Mouse (Mus musculus) skeletal muscle tissue, adult 2 months (tissue): ENCODE measurements around the gene Col6a1.
"Not testable (repeated sequence)": the region's sequence is repeated elsewhere in the genome, so short reads cannot be mapped to it uniquely, and the experiment has no call there.

Source experiments
- DNase-seq: peaks from one replicate; pipeline ENCODE4 v3.0.0-alpha.2; 2012; ENCODE audit warnings: low read depth, low spot score

Col6a1 gene

DNA sequence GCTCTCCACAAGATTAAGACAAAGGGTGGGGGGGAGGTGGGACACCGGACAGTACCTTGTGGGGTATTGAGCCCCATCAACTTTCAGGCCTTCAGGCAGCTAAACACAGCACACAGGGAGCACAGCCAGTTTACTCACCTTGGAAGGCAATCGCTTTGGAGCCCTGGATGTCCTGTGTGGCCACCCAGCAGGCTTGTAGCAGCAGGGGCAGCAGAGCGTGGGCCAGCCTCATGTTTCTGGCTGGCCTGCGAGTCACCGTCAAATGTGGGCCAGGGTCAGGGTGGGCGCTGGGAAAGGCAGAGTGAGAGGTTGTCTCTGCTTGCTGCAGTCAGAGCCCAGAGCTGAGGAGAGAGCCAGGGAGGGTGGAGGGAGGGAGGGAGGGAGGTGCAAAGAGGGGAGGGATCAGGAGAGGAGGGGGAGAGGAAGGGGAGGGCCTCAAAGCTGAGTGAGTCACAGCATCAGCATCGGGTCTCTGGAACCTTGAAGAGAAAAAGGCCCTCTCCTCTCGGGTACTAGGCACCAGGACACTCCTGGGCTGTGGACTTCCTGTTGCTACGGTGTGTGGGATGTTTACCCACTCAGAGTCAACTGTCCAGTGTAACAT, at the start of gene Col6a1:
Col6a1 (minus strand) TSS at position 487 of the 604 bp plus-strand sequence.
- DNase-seq = peak; percentile 65

DNA sequence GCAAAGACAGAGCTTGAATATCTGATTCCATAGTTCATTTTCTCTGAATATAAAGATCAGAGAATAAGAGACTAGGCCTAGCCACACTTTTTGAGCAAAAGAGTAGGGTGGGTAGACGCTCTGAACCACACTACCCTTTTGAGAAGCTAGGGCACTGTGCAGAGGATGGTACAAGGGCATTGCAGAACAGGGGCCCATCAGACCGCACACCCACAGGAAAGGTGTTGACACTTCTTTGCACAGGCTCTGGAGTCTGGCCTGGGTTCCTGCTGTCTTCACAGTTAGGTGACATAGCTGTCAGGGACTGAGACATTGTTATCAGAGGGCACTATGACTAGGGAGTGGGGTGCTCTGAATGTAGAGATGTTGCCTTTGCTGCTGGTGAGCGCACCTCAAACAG, 45.7 kb upstream of the Col6a1 start:
- DNase-seq = no peak

DNA sequence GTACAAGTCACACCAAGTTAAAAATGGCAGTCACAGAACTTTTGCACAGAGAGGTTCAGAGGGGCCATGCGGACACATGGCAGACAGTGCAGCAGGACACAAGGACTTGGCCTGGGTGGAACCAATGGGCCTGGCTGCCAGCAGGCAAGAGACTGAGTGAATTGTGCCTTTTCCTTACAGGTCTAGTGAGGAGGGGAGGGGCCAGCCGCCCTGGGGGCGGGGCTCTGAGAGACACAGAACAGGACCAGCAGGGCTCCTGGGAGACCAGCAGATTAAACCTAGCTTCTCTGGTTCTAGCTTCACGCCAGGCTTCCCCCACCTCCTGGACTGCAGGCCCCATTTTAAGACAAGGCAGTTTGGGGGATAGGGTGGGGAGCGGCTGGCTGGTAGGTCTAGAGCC, 45.1 kb upstream of the Col6a1 start:
- DNase-seq = no peak

DNA sequence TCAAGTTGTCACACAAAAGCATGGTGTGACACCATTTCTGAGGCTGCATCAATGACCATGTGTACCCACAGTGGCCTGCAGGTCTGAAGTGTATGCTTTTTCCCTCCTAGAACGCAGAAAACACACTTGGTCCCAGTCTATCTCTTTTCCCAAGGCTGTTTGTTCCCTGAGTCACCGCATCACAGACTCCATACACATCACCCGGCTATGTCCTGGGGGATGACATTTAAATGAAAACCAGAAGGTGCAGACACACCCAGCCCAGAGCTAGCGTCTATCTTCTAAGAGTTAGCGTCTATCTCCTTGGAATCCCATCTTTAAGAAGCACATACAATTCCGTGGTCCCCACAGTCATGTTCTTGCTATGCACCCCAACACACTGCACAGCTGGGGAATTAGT, 43.6 kb upstream of the Col6a1 start:
- DNase-seq = no peak

DNA sequence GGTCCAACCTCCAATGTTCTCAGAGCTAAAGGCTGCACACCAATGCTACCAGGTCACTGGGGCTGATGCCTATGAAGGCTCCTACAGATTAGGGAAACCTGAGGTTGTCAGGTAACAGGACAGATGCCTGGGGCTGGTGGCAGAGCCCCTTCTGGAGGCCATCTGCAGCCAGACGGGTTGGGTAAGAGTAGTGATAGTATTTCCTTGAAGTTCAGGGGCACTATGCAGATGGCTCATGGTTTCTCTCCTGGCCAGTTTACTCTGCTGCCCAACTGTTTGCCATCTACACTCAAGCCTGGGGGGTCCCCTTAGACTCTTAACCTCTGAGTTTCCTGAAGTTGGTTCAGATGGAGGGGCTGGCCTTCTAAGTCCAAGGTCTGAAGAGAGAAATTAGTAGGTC, 40.2 kb upstream of the Col6a1 start:
- no peak for DNase-seq

DNA sequence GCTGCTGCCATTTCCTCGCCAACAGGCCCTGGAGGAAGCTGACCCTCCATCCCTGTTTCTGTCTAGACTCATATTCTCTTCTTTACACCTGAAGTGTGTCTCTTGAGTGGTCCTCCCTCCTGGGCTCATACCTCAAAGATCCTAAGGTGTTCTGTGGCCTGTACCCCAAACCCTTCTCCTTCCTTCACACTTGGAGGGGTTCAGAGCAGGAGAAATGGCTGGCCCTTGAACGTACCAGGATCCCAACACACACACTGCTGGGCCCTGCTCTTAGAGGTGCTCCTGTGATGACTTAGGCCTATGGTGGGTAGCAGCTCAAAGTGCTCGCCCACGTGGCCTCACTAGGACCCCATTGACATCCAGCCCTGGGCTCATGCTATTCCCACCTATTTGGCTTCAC, 39.0 kb upstream of the Col6a1 start:
- DNase-seq = no peak

DNA sequence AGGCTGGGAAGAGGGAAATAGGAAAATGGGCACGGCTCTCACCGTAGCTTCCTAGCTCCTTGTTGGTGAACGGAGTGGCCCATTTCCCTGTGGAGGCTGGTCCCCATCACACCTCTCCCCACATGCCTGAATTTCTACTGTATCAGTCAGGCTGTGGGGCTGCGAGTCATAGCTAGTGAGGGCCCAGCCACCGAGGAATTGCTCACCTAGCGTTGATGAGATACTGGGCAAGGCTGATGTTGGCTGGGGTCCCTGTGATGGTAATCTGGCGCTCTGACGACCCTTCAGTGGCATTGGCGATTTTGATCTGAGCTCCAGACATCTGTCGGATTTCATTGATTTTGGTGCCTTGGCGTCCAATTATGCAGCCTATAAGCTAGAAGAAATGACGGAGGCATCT, 37.0 kb upstream of the Col6a1 start:
- no peak for DNase-seq

DNA sequence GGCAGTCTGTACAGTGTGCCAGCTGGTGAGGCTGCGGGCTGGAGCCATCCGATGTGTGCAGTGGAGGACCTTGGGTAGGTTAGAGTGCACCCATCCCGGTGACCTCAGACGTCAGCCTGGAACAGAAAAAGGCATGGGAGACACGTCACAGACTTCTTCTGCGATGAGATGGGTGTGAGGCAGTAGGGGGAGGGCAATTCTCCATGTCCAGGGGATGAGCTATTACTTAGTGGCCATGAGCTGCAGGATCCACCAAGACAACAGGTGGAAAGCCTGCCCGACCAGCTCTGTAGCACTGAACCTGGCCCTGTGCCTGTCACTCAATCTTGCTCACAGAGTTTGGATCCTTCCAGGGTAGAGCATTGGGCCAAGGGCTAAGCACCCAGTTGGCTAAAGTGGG, 36.4 kb upstream of the Col6a1 start:
- DNase-seq = no peak

DNA sequence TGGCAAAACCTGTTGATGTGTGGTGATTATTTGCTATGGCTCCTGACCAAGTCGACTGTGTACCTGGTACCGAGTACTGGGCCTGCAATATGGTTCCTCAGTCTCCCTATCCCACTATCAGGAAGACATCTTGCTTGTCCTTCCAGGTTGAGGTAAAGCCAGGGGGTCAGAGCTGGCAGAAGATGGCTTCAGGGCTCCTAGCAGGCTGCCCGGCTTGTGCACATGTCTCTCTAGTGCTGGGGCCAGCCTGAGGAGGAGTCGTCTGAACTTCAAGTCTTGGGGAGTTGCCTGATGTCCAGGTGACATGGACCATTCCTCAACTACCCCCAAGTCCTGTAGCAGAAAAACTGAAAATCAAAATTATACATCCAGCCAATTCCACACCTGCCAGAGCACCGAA, 33.9 kb upstream of the Col6a1 start:
- no peak for DNase-seq

DNA sequence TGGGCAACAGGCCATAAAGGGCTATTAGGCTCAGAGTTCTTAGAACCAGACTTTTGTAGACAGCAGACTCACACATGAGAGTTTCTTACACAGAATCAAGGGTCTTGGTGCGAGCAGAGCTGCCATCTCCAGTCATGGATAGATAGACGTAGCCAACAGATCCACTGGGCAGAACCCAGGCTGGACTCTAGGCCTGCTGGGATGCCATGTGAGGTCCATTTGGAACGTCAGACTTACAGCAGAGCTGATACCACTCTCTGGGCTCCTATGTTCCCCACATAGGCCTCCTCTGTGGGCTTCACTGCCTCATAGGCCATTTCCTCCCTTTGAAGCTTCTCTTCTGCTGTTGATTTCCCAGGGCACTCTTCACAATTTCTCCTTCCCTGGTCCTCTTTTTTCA, 27.7 kb upstream of the Col6a1 start:
- DNase-seq = no peak

DNA sequence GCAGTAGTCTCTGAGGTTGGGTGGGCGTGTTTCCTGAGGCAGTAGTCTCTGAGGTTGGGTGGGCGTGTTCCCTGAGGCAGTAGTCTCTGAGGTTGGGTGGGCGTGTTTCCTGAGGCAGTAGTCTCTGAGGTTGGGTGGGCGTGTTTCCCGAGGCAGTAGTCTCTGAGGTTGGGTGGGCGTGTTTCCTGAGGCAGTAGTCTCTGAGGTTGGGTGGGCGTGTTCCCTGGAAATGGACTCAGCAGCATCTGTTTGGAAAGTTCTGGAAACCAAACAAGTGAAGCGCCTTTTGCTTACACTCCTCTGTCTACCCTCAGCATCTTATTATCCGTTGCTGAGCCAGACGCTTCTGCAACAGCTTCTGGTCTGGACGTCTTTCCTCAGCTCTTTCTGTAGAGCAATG, 18.3 kb upstream of the Col6a1 start:
- DNase-seq = not testable (repeated sequence)

DNA sequence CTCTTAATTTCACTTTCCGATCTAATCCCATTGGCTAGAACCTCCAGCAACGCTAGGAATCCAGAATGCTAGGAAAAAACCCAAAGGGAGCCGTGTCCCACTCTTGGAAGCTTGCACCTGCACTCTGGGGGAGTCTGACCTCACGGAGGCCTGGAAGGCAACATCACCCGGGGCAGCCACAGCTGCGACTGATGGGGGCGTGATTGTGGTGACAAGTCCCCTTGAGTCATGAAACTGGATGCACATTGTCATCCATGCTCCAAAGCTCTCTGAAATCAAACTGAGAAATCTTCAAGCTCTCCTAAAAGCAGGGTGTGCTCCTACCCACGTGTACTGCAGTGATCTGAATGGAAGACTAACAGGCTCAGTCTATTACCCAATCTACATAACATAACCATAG, 10.8 kb upstream of the Col6a1 start:
- DNase-seq = no peak

DNA sequence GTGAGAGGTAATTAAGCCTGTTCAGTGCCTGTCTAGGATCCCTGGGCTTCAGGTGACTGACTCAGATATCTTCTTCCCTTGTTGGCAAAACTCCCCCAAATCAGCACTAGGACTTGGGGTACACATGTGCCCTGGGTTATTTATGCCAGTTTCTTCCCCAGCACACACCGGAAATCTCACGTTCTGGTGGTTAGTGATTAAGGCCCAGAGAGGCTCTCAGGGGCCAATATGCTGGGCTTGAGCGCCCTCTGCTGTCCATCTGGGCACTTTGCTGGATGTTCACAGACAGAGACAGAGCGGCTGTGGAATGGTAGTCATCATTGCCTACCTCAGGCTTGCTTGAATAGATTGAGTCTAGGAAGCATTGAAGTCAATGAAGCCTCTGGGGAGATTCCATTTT, 9.0 kb upstream of the Col6a1 start:
- peak; percentile 57 for DNase-seq

DNA sequence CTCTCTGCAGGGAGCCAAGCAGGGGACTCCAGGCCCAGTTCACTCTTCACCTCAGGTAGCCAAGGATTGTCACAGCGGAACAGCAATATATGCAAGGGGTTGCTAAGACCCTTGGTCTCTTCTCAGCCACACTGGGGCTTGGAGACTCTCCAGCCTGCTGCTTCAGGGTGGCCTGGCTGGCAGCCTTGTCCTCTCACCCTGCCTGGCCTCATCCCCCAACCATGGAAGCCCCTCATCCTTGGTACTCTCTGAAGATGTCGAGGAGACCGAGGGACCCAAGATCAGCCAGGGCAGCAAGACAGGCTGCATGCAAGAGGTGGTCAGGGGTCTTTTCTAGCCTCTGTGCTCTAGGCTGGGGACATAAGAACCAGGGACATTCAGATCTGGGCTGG, 7.7 kb upstream of the Col6a1 start:
- DNase-seq = no peak

DNA sequence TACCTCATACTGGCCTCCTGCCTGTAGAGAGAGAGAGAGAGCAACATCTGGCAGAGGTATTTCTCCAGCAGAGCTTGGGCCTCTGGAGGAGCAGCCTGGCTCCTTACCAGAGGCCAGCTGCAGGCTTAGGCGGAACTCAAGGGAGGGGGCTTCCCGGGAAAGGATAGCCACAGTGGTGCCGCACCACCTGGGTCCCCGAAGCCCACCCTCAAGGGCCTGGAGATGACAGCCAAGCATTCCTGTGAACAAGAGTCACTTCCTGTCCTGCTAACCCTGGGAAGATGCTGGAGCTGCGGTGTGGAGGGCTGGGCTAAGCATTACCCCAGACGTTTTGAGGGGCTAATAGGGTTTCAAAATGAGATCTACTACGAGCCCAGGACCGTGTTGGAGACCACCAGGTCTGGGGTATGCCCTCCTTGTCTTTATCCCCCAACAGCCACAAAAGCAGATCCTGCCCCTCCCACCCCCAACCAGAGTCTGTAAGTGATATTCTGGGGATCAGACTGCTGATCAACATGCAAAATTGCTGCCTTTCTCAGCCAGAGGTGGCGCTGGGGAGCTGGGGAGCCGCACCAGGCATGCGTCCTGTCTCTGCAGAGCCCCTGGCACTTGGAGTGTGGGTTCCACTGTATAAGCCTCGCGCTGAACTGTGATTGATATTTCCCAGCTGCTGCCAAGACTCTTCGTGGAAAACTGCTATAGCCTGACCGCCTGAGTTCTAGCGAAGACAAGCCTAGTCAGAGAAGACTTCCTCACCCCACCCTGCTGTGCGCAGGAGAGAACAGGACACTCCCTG, 7.1 kb upstream of the Col6a1 start:
- peak; percentile 89 for DNase-seq

DNA sequence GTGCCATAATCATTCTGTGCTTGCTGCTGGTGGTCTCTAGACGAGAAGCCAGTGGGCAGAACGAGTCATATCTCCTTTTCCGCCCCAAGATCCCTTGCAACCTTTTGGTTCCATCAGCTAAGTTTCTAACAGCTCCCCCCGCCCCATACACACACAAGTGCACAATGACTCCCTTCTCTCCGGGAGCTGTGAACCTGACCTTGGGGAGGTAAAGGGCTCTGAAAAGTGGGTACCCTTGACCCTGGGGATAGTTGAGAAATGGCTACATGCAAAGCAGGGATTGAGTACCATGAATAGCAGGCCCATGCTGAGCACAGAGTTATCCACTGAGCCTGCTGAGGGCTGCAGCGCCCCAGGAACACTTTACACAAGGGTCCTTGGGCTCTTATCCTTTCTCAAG, 6.4 kb upstream of the Col6a1 start:
- DNase-seq = no peak

DNA sequence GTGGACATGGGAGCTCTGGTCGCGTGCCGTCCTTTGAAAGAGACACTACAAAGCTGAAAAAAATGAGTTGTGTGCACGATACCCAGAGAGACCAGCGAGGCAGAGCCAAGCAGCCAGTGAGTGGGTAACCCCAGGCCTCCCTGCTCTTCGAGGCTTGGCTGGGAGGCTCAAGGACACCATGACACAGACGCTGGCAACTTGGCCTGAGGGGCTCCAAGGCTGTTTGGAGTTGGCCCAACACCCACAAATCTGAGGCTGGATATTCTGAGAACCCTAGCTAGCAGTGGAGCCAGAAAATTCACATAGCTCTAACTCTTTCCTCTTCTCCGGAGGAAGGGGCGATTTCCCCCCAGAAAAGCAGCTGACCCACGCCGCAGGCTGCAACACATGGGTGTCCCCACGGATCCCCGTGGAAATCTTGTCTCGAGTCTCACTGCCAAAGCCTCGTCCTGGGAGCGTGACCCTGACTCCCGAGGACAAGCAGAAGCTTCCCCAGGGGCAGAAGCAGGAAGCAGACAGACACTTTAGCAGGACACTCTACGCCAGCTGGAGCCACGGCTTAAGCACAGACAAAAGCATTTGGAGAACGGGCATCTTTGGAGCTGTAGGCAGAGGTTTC, 5.8 kb upstream of the Col6a1 start:
- DNase-seq = peak; percentile 57

DNA sequence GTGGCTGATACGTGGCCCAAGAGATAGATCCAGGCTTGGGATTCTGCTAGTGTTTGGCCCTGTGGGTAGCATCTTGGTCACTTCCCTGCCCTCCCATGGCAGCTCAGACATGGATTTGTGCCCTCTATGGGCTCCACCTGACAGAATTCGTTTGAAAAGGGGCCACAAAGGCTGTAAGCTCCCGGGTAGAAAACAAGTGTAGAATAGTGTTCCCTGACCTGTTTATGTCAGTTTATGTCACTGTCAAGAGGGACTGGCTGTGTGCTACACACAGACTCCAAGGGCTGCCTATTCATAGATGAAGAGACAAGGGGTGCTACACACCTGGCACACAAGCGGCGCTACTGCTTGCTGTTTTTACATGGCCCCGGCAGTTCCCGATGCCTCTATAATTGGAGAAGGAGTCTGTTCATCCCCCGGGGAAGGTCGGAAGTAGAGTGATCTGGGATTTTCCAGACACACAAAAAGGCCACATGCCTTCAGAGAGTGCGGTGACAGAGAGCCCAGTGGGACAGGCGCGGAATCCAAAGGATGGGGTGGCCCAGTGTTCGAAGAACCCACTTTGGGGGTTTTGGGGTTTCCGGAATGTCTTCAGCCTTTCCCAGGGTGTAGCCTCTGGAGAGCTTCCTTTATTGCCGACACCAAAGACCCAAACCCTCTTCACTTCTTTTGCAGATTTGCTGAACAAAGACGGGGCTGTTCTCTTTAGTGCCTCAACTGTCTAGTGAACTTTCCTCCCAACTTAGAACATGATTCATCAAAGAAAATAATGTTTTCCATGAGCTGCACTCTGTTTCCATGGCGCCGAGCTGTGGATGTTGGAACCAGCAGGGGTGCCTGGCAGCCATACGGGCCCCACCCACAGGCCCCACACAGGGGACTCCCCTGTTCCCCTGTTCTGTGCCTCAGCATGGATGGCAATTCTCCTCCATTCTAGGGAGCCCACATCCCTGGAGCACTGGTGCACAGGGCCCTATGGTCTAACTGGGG, 4.0 kb upstream of the Col6a1 start:
- DNase-seq = peak; percentile 66

DNA sequence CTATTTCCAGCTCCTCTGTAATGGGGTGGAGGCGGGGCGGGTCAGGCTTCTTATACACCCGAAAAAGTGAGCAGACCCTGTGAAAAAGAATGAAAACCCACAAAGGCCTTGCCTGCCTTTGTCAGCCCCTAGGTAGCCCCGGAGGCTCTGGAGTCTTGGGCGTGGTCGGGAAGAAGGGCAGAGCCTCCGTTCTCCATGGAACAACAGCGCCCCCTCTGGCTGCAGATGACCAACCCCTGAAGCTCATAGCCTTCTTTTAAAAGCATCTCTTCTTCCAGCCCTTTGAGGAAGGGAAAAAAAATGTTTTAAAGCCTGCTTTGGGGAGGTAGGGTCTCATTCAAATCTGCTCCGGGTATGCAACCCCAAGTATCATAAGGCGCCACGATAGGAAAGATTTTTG, 2.4 kb upstream of the Col6a1 start:
- peak; percentile 79 for DNase-seq

DNA sequence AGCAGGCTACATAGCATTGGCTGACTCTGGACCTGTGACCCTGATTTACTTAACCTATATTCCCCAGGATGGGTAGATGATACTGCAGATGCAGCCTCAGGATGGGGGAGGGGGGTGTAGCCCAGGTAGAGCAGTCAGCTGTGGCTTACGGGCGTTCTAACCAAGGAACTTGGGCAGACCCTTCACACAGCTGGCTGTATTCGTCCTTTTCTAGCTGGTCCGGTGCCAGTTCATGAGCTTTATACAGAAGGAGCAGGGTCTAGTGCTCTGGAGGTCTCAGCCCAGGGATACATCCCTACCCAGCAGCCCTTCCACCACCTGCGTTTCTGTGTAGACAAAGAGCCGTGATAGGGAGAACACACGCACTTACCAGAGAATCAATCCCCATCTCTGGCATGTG, 1.3 kb upstream of the Col6a1 start:
- DNase-seq = no peak

DNA sequence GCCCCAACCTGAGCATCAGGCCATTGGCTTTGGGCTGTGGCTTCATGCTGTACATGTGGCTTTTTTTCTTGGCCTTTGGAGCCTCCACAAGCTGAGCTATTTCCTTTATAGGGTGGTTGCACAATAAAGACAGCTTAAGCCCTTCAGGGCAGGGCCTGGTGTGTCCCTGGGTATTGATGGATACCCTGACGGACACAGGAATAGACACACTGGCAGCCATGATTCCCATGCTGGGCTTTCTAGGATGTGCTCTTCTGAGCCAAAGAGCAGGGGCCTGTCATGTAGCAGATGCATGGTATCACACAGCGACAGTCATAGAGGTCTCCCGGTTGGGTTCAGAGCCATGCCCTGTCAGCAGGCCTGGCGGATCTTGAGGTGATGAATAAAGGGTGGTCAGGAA, 898 bp upstream of the Col6a1 start:
- DNase-seq = no peak

DNA sequence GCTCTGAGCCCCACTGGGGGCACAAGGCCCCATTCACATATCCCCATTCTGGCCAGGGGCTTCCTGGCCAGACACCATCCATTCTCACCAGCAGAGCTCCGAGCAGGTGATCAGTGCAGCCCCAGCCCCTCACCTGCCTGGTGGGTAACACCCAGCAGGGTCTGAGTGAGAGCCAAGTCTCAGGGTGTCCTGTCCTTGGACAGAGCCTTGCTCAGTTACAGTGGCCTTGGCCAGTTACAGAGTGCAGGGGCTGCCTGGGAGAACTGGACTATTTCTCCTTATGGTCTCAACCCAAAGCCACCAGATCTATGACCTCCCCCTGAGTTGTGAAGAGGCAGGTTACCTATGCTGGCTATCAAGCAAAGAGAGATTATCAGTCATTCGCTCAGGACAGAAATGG, 871 bp downstream of the Col6a1 start:
- no peak for DNase-seq
